Mouse (Mus musculus) forebrain, postnatal 0 days (tissue): Measurements from ENCODE around the gene Il1rap. TPM values are rescaled to one million over a fixed set of nuclear protein-coding genes. Genes with fewer than 3 reads are reported as not detected.

Source experiments
- ATAC-seq: fragments of 200-750 bp; cut with Nextera tagmentation; 2 replicates; pipeline ENCODE4 v1.8.0; 2017; ENCODE audit warnings: mild to moderate bottlenecking, moderate library complexity
- DNase-seq: peaks from one replicate; pipeline ENCODE4 v3.0.0-alpha.2; 2015
- H3K27ac ChIP-seq: fragments of 300-500 bp; sonication (generic); 2 replicates; pipeline ENCODE4 v1.5.1; 2014; ENCODE audit warnings: low read depth, mild to moderate bottlenecking, antibody characterized with exemption, low read length, moderate library complexity, mixed read lengths
- H3K27me3 ChIP-seq: fragments of 300-500 bp; sonication (generic); 2 replicates; pipeline ENCODE4 v1.6.1; 2014; ENCODE audit warnings: mild to moderate bottlenecking, low read length, mixed read lengths; ENCODE audit not compliant: insufficient read depth
- H3K36me3 ChIP-seq: fragments of 300-500 bp; sonication (generic); 2 replicates; pipeline ENCODE4 v1.6.1; 2014; ENCODE audit warnings: mild to moderate bottlenecking, moderate library complexity; ENCODE audit not compliant: insufficient read depth
- H3K4me1 ChIP-seq: fragments of 300-500 bp; sonication (generic); 2 replicates; pipeline ENCODE4 v1.6.1; 2014; ENCODE audit warnings: antibody characterized with exemption; ENCODE audit not compliant: insufficient read depth
- H3K4me2 ChIP-seq: fragments of 300-500 bp; sonication (generic); 2 replicates; pipeline ENCODE4 v1.6.1; 2014; ENCODE audit warnings: low read depth, mild to moderate bottlenecking, moderate library complexity
- H3K4me3 ChIP-seq: fragments of 300-500 bp; sonication (generic); 2 replicates; pipeline ENCODE4 v1.5.1; 2014; ENCODE audit warnings: low read depth, low read length, mixed read lengths
- H3K9ac ChIP-seq: fragments of 300-500 bp; sonication (generic); 2 replicates; pipeline ENCODE4 v1.6.1; 2014; ENCODE audit warnings: mild to moderate bottlenecking
- H3K9me3 ChIP-seq: fragments of 300-500 bp; sonication (generic); 2 replicates; pipeline ENCODE4 v1.6.1; 2016; ENCODE audit warnings: low read length
- CTCF ChIP-seq: sonication (generic); IDR thresholded peaks from 2 replicates; pipeline ENCODE4 v1.5.1; 2016; ENCODE audit warnings: antibody characterized with exemption, control low read depth, low read depth
- WGBS: fragments of 180-500 bp; shearing (Covaris S2); extraction: QIAGEN DNeasy Blood & Tissue Kit; methylation state at CpG from one replicate; pipeline ENCODE4 v1.1.7; 2014; 5-methylcytosine and 5-hydroxymethylcytosine counted together
- polyA plus RNA-seq: library from polyadenylated mRNA; unstranded; fragments of >200 nt; fragmentation: Nextera tagmentation; extraction: Ambion mirVana; gene quantifications from 2 replicates; pipeline ENCODE4 v1.2.1, GENCODE M21; 2015
- total RNA-seq: library from RNA; depleted of rRNA; stranded (reverse); fragments of >200 nt; gene quantifications from 2 replicates; pipeline ENCODE4 v1.2.3, GENCODE M21; 2014; rRNA removed

Il1rap gene
- total and polyA plus RNA-seq, 2 experiments from 2014 or later: 4.7 to 9.3 TPM

- Histone ChIP-seq H3K36me3 (no peaks in the 10 kb centered on the region), H3K4me1 (no peaks in the 10 kb centered on the region), H3K27ac (no peak overlapping the region), H3K4me3 (no peak overlapping the region), H3K9me3 (no peaks in the 10 kb centered on the region), H3K9ac (no peak overlapping the region), H3K27me3 (no peaks in the 10 kb centered on the region), H3K4me2 (no peak overlapping the region)
- ATAC-seq (no peak), DNase-seq (no peak)
- 70% methylated on average over 5 of the region's 5 CpGs for WGBS
- TF ChIP-seq CTCF: no peak
These were observed 142.6 kb downstream of the Il1rap start for GRCm38 (mm10) chr16:26723952-26724747.

- H3K4me3 ChIP-seq: no peak overlapping the region
- no peaks in the 10 kb centered on the region for H3K9me3 ChIP-seq
- H3K27ac ChIP-seq: no peak overlapping the region
- no peak overlapping the region for H3K9ac ChIP-seq
- DNase-seq (no peak), ATAC-seq (no peak)
- H3K27me3 ChIP-seq: no peaks in the 10 kb centered on the region
- 74% methylated on average over 3 of the region's 3 CpGs for WGBS
- H3K4me2 ChIP-seq: no peak overlapping the region
- no peaks in the 10 kb centered on the region for H3K4me1 ChIP-seq
- no peak for TF ChIP-seq CTCF
- H3K36me3 ChIP-seq: no peaks in the 10 kb centered on the region
These were observed 146.6 kb downstream of the Il1rap start for GRCm38 (mm10) chr16:26728139-26728538.

- WGBS: 84% methylated on average over 1 of the region's 1 CpGs
- Histone ChIP-seq H3K4me1 (no peaks in the 10 kb centered on the region), H3K27me3 (no peaks in the 10 kb centered on the region), H3K9ac (no peak overlapping the region), H3K4me2 (no peak overlapping the region), H3K36me3 (no peaks in the 10 kb centered on the region), H3K9me3 (no peaks in the 10 kb centered on the region), H3K27ac (no peak overlapping the region), H3K4me3 (no peak overlapping the region)
- no peak for DNase-seq
- no peak for TF ChIP-seq CTCF
- ATAC-seq: no peak
These were observed 149.4 kb downstream of the Il1rap start for GRCm38 (mm10) chr16:26730941-26731340.

GRCm38 (mm10) chr16:26732566-26732965 lies 151.1 kb downstream of the Il1rap start:
- ATAC-seq: no peak

GRCm38 (mm10) chr16:26755381-26756155 lies 174.1 kb downstream of the Il1rap start:
- Histone ChIP-seq H3K4me1 (no peaks in the 10 kb centered on the region), H3K9ac (no peak overlapping the region), H3K4me3 (no peak overlapping the region), H3K4me2 (no peak overlapping the region), H3K9me3 (no peaks in the 10 kb centered on the region), H3K27ac (no peak overlapping the region), H3K27me3 (no peaks in the 10 kb centered on the region), H3K36me3 (no peaks in the 10 kb centered on the region)
- WGBS: 81% methylated on average over 5 of the region's 5 CpGs
- ATAC-seq: no peak
- TF ChIP-seq CTCF: no peak
- DNase-seq: no peak

More at GRCm38 (mm10) chr16:26732566-26732965, 151.1 kb downstream of the Il1rap start:
- Histone ChIP-seq H3K27ac (no peak overlapping the region), H3K27me3 (no peaks in the 10 kb centered on the region), H3K4me1 (no peaks in the 10 kb centered on the region), H3K36me3 (no peaks in the 10 kb centered on the region), H3K9me3 (no peaks in the 10 kb centered on the region), H3K4me3 (no peak overlapping the region), H3K9ac (no peak overlapping the region), H3K4me2 (no peak overlapping the region)
- no peak for TF ChIP-seq CTCF
- WGBS: 46% methylated on average over 3 of the region's 3 CpGs
- DNase-seq: no peak

DNA sequence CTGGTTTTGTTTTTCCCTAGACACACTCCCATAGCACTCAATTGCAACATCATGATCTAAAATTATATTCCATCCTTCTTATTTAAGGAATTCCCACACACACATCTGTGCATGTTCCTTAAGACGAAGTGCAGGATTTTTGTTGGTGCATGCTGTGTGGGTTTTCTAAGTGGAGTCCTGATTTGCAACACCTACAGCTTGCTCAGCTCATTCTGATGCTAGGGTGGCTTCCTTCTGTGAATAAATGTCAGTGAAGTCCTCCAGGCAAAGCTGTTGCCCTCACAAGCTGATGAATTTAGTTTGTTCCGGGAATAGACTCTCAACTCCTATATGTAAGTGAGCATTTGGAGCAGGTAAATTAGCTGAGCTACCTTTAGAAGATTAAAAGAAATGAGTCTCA lies 194.5 kb downstream of the Il1rap start:
- DNase-seq: no peak

GRCm38 (mm10) chr16:26777132-26777531 lies 195.6 kb downstream of the Il1rap start:
- Histone ChIP-seq H3K9ac (no peak overlapping the region), H3K27me3 (no peaks in the 10 kb centered on the region), H3K36me3 (no peaks in the 10 kb centered on the region), H3K4me3 (no peak overlapping the region), H3K9me3 (no peaks in the 10 kb centered on the region), H3K27ac (no peak overlapping the region), H3K4me1 (no peaks in the 10 kb centered on the region), H3K4me2 (no peak overlapping the region)
- no peak for ATAC-seq
- 15% methylated on average over 1 of the region's 1 CpGs for WGBS
- peak; percentile 59 for TF ChIP-seq CTCF
- peak; percentile 9 for DNase-seq

More for the DNA sequence above, 194.5 kb downstream of the Il1rap start:
- no peak overlapping the region for H3K9ac ChIP-seq
- H3K4me3 ChIP-seq: no peak overlapping the region
- no peak overlapping the region for H3K27ac ChIP-seq
- H3K9me3 ChIP-seq: no peaks in the 10 kb centered on the region
- no peak overlapping the region for H3K4me2 ChIP-seq
- no peak for TF ChIP-seq CTCF
- 86% methylated on average over 2 of the region's 2 CpGs for WGBS
- no peaks in the 10 kb centered on the region for H3K4me1 ChIP-seq
- H3K36me3 ChIP-seq: no peaks in the 10 kb centered on the region
- ATAC-seq: no peak
- H3K27me3 ChIP-seq: no peaks in the 10 kb centered on the region

Other genes starting within 250 kb of the Il1rap start
- 4.9 and 5.3 TPM in 2 replicates for gene Cldn1, start 209.9 kb upstream of the Il1rap start, total RNA-seq
- 4.5 and 5.8 TPM in 2 replicates for gene Cldn1, start 209.9 kb upstream of the Il1rap start, polyA plus RNA-seq
- not detected in 2 replicates for gene Cldn16, start 118.6 kb upstream of the Il1rap start, total RNA-seq
- 0.35 TPM in 1 of 2 replicates, not detected in the other for gene Cldn16, start 118.6 kb upstream of the Il1rap start, polyA plus RNA-seq
- not detected in 2 replicates for gene Tmem207, start 54.9 kb upstream of the Il1rap start, total RNA-seq
- gene Tmem207, start 54.9 kb upstream of the Il1rap start, polyA plus RNA-seq: not detected in 2 replicates